Mouse (Mus musculus) urinary bladder, postnatal 36 days (tissue): ENCODE measurements around the gene Cyp2d10.
"Not testable (repeated sequence)": the region's sequence is repeated elsewhere in the genome, so short reads cannot be mapped to it uniquely, and the experiment has no call there.

Experiments used
- DNase-seq, 2 experiments: peaks; one replicate each; pipeline ENCODE4 v3.0.0; 2022; ENCODE audit warnings: low spot score in 2 of 2, mixed read lengths in 1 of 2

Cyp2d10 gene

GRCm38 (mm10) chr15:82406981-82407380 lies at the start of gene Cyp2d10:
Gene Cyp2d10 (minus strand): TSS chr15:82407195.
- no peak for DNase-seq

GRCm38 (mm10) chr15:82456086-82456790 lies 49.2 kb upstream of the Cyp2d10 start:
- not testable (repeated sequence) for DNase-seq

GRCm38 (mm10) chr15:82453501-82453900 lies 46.5 kb upstream of the Cyp2d10 start:
- DNase-seq: not testable (repeated sequence)

GRCm38 (mm10) chr15:82452133-82452532 lies 45.1 kb upstream of the Cyp2d10 start:
- DNase-seq: not testable (repeated sequence)

- not testable (repeated sequence) for DNase-seq
These were observed 43.0 kb upstream of the Cyp2d10 start for GRCm38 (mm10) chr15:82450045-82450444.

GRCm38 (mm10) chr15:82445196-82445595 lies 38.2 kb upstream of the Cyp2d10 start:
- no peak for DNase-seq

GRCm38 (mm10) chr15:82443658-82444057 lies 36.7 kb upstream of the Cyp2d10 start:
- no peak for DNase-seq

- no peak for DNase-seq
These were observed 31.1 kb upstream of the Cyp2d10 start for GRCm38 (mm10) chr15:82437975-82438617.

- DNase-seq: no peak
These were observed 28.6 kb upstream of the Cyp2d10 start for GRCm38 (mm10) chr15:82435606-82436005.

GRCm38 (mm10) chr15:82435011-82435410 lies 28.0 kb upstream of the Cyp2d10 start:
- DNase-seq: no peak

GRCm38 (mm10) chr15:82434541-82434940 lies 27.5 kb upstream of the Cyp2d10 start:
- no peak for DNase-seq

GRCm38 (mm10) chr15:82433621-82434020 lies 26.6 kb upstream of the Cyp2d10 start:
- DNase-seq: no peak

GRCm38 (mm10) chr15:82433137-82433536 lies 26.1 kb upstream of the Cyp2d10 start, which contains the start of gene Cyp2d9:
Gene Cyp2d9 (plus strand): TSS chr15:82433437.
- no peak for DNase-seq

GRCm38 (mm10) chr15:82423471-82423870 lies 16.5 kb upstream of the Cyp2d10 start:
- DNase-seq: no peak

- no peak for DNase-seq
These were observed 15.9 kb upstream of the Cyp2d10 start for GRCm38 (mm10) chr15:82422935-82423334.

GRCm38 (mm10) chr15:82418616-82419015 lies 11.6 kb upstream of the Cyp2d10 start:
- no peak for DNase-seq

- DNase-seq: peak; percentile 71 to 88
These were observed 10.1 kb upstream of the Cyp2d10 start for GRCm38 (mm10) chr15:82416797-82417789.

- DNase-seq: no peak
These were observed 541 bp upstream of the Cyp2d10 start for GRCm38 (mm10) chr15:82407536-82407935.

- DNase-seq: no peak
These were observed 2.8 kb downstream of the Cyp2d10 start for GRCm38 (mm10) chr15:82404163-82404562.

GRCm38 (mm10) chr15:82403606-82404005 lies 3.4 kb downstream of the Cyp2d10 start:
- no peak for DNase-seq

GRCm38 (mm10) chr15:82402741-82403140 lies 4.3 kb downstream of the Cyp2d10 start:
- no peak for DNase-seq

- no peak for DNase-seq
These were observed 4.9 kb downstream of the Cyp2d10 start for GRCm38 (mm10) chr15:82402106-82402505.
